Mouse (Mus musculus) kidney, adult 8-10 months (tissue): Measurements from ENCODE around the gene Ppp3r1.

Source experiments
- DNase-seq, 2 experiments: peaks; one replicate each; pipeline ENCODE4 v3.0.0; 2022

The Ppp3r1 gene

DNA sequence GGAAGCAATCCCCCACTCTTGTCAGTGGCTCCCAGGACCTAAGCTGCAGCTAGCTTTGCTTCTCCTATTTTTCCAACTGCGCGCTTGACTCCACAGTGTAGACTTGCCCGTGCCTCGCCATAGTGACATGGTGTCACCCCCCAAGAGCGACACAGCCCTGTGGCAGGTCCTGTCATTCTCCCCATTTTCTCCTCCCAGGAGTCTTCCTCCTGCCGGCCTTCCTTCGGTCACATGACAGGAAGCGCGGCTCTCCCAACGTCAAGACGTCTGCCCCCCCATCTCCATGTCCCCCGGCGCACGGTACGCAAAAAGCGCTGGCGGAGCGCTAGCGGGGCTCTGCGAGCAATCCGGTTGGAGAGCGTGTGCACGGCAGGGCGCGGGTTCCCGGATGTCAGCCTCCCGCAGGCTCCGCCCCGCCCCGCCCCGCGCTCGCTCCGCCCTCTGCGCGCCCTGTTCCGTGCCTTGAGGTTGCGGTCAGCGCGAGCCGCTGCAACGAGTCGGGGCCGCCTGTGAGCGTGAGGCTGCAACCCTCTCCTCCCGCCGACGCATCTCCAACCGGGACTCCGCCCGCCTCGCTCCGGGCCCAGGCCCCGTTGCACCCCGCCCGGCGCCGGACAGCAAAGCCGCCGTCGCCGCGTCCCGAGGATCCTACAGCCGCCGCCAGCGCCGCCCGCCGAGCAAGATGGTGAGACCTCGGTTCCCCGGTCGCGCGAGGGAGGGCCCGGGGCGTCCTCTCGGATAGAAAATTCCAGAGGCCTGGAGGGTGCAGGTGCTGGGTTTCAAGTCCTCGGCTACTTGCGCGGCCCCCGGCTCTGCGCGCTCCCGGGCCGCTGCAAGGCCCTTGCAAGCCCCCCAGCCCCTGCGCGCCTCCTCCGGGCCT lies at the start of gene Ppp3r1:
Gene Ppp3r1 (plus strand): TSS at position 406 of the 880 bp plus-strand sequence.
- DNase-seq, result peak; percentile 96

- no peak for DNase-seq
Measured at GRCm38 (mm10) chr11:17112419-17113090, 46.5 kb upstream of the Ppp3r1 start.

GRCm38 (mm10) chr11:17126418-17126817 lies 32.6 kb upstream of the Ppp3r1 start:
- no peak for DNase-seq

- DNase-seq, result no peak
Measured at GRCm38 (mm10) chr11:17135638-17136037, 23.4 kb upstream of the Ppp3r1 start.

GRCm38 (mm10) chr11:17138306-17139033 lies 20.6 kb upstream of the Ppp3r1 start:
- no peak for DNase-seq

DNA sequence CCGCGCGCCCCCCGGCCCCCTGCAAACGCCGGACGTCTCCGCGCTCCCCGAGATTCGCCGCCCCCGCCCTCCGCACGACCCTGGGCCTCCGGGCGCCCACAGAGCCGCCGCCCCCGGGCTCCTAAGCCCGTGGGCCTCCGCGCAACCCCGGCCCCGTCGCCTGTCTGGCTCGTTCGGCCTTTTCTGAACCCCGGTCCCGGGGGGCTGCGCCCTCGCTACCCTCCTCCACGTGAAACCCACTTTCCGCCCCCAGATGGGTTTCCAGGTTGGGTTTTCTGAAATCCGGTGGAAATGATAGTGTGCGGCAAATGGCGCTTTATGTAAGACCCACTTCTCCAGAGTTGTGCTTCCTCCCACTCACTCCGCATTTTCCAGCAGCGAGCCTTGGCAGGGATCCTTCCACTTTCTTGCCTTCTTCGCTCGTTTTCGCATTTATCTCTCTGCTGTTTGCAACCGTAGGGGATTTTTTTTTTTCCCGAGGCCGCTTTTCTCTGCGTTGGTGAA lies 727 bp downstream of the Ppp3r1 start:
- DNase-seq, result peak; percentile 22 to 42

GRCm38 (mm10) chr11:17160242-17160641 lies 1.2 kb downstream of the Ppp3r1 start:
- DNase-seq, result peak; percentile 57 to 65

- no peak for DNase-seq
Measured at GRCm38 (mm10) chr11:17163956-17164355, 4.9 kb downstream of the Ppp3r1 start.

- DNase-seq, result no peak
Measured at GRCm38 (mm10) chr11:17166627-17167026, 7.6 kb downstream of the Ppp3r1 start.

- no peak for DNase-seq
Measured at GRCm38 (mm10) chr11:17169262-17169661, 10.2 kb downstream of the Ppp3r1 start.

DNA sequence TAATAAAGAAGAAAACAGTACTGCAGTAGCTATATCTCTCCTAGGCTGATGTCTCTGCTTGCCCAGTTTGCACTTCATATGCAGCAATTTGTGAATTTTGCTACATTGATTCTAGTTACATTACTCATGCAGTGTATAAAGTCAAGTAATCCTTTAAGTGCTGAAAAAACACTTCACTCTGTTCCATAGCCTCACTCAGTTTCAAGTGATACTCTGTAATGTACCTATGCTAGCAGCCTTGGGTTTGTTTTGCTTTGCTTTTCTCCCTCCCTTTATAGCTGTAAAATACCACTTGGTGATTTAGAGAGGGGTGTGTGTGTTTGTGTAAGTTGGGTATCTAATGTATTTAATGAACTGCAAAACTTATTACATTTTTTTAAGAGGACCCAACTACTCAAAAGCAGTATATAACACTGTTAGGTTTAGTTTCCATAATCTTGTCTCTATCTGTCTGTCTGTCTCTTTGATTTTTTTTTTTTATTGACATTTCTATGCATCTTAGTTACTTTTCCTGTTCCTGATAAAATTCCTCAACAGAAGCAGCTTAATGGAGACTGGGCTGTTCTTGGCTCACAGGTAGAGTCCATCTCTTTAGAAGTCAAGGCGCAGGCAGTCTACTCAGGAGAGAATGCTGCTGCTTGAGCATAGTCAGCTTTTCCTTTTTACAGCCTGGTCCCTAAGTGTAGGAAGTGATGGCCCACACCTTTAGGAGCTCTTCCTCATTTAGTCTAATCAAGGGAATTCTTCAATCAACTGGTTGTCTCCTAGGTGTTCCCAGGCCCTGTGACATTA lies 12.1 kb downstream of the Ppp3r1 start:
- DNase-seq, result no peak

- DNase-seq, result no peak
Measured at GRCm38 (mm10) chr11:17172300-17172699, 13.2 kb downstream of the Ppp3r1 start.

- no peak for DNase-seq
Measured at GRCm38 (mm10) chr11:17176638-17177037, 17.6 kb downstream of the Ppp3r1 start.

DNA sequence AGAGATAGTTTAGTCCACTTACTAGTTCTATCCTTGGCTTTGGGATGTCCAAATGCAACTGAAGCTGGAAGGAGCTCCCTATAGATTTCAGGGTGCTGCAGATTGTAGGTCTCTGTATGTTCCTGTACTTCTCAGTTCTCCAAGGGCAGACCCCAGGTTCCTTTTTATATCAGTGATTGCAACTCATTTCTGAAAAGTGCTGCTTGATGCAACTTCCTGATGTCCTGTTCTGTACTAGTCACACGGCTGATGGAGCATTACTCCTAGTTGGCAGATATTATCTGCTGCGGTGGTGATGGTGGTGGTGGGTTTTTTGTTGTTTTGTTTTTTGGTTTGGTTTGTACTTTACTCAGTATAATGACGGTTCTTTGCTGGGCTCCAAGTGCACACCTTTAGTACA lies 21.7 kb downstream of the Ppp3r1 start:
- no peak for DNase-seq

DNA sequence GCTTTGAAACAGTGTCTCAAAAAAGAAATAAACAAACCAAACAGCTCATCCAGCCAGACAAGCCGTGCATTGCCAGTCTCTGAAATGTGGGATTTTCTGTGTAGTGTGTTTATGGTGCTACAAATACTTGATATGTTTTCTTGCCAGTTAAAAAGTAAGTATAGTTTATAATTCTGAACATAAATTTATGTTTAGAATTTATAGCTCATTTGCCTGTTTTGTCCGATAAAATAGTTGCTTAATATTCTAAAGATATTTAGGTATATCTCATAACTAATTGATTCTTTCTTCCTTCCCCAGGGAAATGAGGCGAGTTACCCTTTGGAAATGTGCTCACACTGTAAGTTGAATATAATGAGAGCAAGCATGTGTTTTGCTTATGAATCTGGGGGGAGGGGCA lies 22.7 kb downstream of the Ppp3r1 start, which contains the start of gene Wdr92:
Gene Wdr92 (plus strand): TSS at position 301 of the 400 bp plus-strand sequence.
- no peak for DNase-seq

DNA sequence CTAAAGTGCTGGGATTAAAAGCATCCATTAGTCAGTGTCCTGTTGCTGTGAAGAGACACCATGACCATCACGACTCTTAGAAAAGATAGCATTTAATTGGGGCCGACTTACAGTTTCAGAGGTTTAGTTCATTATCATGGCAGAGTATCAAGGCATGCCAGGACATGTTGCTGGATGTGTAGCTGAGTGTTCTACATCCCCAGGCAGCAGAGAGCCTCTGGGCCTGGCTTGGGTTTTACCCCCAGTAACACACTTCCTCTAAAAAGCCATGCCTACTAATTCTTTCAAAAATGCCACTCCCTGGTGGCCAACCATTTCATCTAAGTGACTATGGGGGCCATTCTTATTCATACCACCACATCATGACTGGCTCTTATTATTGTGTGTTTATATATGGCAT lies 24.1 kb downstream of the Ppp3r1 start:
- no peak for DNase-seq

DNA sequence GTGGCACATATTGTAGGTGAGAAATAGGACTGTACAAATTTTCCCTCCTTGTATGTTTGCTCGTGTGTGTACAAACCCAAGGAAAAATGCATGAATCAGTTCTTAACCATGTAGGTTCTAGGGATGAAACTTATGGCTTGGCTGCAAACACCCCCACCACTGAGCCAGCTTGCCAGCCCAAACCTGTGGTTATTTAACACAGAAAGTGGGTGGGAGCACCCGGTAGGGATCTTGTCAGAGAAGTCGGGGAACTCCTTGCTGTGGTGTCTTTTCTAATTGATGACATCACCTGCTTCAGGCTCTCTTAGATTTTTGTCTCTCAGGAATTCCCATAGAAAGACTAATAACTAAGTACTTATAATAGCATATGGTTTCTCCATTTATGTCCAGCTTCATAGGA lies 28.6 kb downstream of the Ppp3r1 start:
- DNase-seq, result no peak

GRCm38 (mm10) chr11:17188786-17189185 lies 29.7 kb downstream of the Ppp3r1 start:
- DNase-seq, result no peak

DNA sequence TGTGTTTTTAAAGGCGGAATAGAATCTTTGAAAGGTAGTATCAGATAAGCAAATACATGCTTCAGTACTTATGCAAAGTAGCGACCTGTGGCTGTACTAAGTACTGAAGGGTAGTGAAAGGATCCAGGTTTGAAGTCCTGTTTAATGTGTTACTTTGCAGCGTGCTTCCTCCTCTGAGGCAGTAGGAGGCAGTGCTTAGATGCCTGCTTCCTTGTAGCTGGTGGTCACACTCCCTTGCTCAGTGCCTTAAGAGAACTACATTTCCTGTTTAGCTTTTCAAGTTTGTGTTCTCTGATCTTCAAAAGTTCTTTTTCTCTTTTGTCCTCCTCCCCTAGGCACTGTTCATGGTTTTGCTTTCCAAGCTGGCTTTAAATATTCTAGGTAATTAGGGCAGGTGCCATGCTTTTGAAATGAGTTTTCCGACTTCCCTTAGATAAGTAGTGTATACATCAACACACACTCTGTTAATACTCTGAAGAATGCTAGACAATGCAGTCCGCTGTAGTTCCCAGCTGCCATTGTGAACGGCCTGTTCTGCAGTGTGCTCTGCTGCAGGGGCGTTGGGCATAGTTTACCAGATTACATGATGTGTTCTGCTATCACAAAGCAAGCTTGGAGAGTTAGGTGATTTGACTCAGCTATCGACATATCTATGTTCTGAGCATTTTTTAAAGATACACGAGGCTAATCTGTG lies 33.2 kb downstream of the Ppp3r1 start:
- peak in 1 of 2 experiments; percentile 31 for DNase-seq

GRCm38 (mm10) chr11:17199170-17199569 lies 40.1 kb downstream of the Ppp3r1 start:
- no peak for DNase-seq

GRCm38 (mm10) chr11:17199840-17200501 lies 40.9 kb downstream of the Ppp3r1 start:
- no peak for DNase-seq
